Mouse (Mus musculus) embryonic facial prominence, embryonic 13.5 days (tissue): ENCODE results near the gene Megf6. TPM values are rescaled to one million over a fixed set of nuclear protein-coding genes. Genes with fewer than 3 reads are reported as not detected.

Experiments
- ATAC-seq: fragments of 200-750 bp; cut with Nextera tagmentation; 2 replicates; pipeline ENCODE4 v1.8.0; 2017; ENCODE audit warnings: low read depth; ENCODE audit not compliant: insufficient number of reproducible peaks, insufficient read depth, low FRiP score, low TSS enrichment
- H3K27ac ChIP-seq: fragments of 300-500 bp; sonication (generic); 2 replicates; pipeline ENCODE4 v1.5.1; 2015; ENCODE audit warnings: moderate library complexity, mild to moderate bottlenecking, inconsistent platforms
- H3K27me3 ChIP-seq: fragments of 300-500 bp; sonication (generic); 2 replicates; pipeline ENCODE4 v1.6.1; 2015; ENCODE audit warnings: mild to moderate bottlenecking, inconsistent platforms
- H3K36me3 ChIP-seq: fragments of 300-500 bp; sonication (generic); 2 replicates; pipeline ENCODE4 v1.6.1; 2015; ENCODE audit warnings: mild to moderate bottlenecking, inconsistent platforms
- H3K4me1 ChIP-seq: fragments of 300-500 bp; sonication (generic); 2 replicates; pipeline ENCODE4 v1.6.1; 2015; ENCODE audit warnings: inconsistent platforms
- H3K4me2 ChIP-seq: fragments of 300-500 bp; sonication (generic); 2 replicates; pipeline ENCODE4 v1.6.1; 2015; ENCODE audit warnings: moderate library complexity, mild to moderate bottlenecking, inconsistent platforms
- H3K4me3 ChIP-seq: fragments of 300-500 bp; sonication (generic); 2 replicates; pipeline ENCODE4 v1.5.1; 2015; ENCODE audit warnings: mild to moderate bottlenecking, inconsistent platforms
- H3K9ac ChIP-seq: fragments of 300-500 bp; sonication (generic); 2 replicates; pipeline ENCODE4 v1.6.1; 2015; ENCODE audit warnings: mild to moderate bottlenecking, inconsistent platforms
- H3K9me3 ChIP-seq: fragments of 300-500 bp; sonication (generic); 2 replicates; pipeline ENCODE4 v1.6.1; 2016; ENCODE audit warnings: inconsistent platforms
- WGBS: fragments of 180-500 bp; shearing (Covaris S2); methylation state at CpG from one replicate; pipeline ENCODE4 v1.1.7; 2015; ENCODE audit warnings: mixed read lengths; 5-methylcytosine and 5-hydroxymethylcytosine counted together
- polyA plus RNA-seq: library from polyadenylated mRNA; unstranded; fragments of >200 nt; fragmentation: Nextera tagmentation; extraction: Ambion mirVana; gene quantifications from 2 replicates; pipeline ENCODE4 v1.2.1, GENCODE M21; 2015

The Megf6 gene
- polyA plus RNA-seq, 1 experiment from 2014 or later = 99.7 TPM

DNA sequence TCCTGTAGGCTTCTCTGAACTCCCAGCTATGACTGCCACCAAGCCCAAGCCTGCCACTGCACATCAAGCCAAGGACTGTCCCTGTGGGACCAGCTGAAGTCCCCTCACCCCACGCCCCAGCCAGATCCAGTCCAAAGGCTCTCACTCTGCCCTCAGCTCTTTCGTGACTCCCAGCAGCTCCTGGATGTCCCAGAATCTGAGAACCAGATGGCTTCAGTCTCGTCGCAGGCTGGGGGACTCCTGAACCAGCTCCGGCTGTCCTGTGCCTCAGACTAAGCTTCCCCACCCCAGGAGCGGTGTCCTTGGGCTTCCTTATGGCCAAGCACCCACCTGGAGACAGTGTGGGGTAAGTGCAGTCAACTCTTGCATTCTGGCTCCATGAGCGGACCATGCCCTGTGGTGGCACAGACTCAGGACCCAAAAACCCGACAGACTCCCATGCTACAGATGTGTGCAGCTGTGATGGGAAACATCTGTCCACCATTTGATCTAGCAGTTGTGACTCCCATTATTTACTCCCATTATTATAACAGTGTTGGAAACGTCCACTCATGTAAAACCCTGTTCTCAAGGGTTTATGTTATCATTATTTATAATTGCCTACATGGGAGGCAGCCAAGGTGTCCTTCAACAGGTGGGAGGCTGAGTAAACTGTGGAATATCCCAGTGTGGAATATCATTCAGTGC is 140.2 kb downstream of the Megf6 start:
- Histone ChIP-seq H3K36me3 (no peaks in the 10 kb centered on the region), H3K4me1 (0 out of 2 replicates have a peak, but pooled peaks cover 3% of the 10 kb centered on the region), H3K9ac (no peak overlapping the region), H3K4me2 (no peak overlapping the region), H3K4me3 (no peak overlapping the region), H3K27me3 (no peaks in the 10 kb centered on the region), H3K27ac (no peak overlapping the region), H3K9me3 (no peaks in the 10 kb centered on the region)
- WGBS = 58% methylated on average over 9 of the region's 9 CpGs
- no peak for ATAC-seq

DNA sequence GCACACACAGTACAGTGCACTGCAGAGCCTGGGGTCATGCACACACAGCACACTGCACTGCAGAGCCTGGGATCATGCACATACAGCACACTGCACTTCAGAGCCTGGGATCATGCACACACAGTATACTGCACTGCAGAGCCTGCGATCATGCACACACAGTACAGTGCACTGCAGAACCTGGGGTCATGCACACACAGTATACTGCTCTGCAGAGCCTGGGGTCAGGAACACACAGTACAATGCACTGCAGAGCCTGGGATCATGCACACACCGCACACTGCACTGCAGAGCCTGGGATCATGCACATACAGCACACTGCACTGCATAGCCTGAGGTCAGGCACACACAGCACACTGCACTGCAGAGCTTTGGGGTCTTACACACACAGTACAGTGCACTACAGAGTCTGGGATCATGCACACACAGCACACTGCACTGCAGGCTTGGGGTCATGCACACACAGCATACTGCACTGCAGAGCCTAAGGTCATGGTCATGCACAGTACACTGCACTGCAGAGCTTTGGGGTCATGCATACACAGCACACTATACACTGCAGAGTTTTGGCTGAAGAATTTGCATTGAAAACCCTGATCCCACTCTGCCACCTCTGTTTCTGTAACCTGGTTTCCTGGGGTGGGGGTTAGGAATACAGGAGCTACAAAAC is 141.7 kb downstream of the Megf6 start:
- H3K4me1 ChIP-seq = 0 out of 2 replicates have a peak, but pooled peaks cover 3% of the 10 kb centered on the region
- H3K36me3 ChIP-seq = no peaks in the 10 kb centered on the region
- no peak overlapping the region for H3K4me3 ChIP-seq
- 77% methylated on average over 2 of the region's 2 CpGs for WGBS
- H3K27me3 ChIP-seq = no peaks in the 10 kb centered on the region
- peak overlapping the region; percentile 68 for H3K27ac ChIP-seq
- H3K9me3 ChIP-seq = no peaks in the 10 kb centered on the region
- no peak for ATAC-seq
- no peak overlapping the region for H3K4me2 ChIP-seq
- H3K9ac ChIP-seq = no peak overlapping the region

DNA sequence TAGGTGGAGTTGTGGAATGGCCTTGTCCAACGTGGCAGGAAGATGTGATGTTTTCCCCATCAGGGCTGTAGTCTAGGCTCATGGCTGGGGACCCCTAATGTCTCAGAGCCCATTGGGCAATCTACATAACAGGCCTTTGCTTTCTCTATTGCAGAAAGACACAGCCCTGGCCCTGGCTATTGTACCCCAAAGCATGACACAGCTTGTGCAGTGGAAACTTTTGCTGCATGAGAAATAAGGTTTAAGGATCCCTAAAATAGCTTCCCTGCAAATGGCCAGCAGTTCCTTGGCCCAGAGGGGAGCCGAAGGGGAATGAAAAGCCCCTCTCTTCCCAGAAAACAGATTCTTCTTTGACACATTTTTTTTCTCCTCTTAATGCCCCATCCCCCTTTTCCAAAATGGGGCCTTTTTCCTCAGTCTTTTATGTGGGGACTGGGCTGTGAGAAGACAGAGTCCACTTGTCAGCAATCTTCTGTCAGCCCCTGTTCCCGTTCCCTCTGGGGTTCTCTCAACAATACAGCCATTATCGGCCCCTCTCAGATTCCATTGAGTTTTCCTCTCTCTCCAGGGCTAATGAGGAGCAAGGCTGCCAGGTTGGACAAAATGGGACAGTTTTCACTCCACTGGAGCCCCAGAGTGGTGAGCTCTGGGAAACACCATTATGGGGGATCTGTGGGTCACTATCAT is 142.5 kb downstream of the Megf6 start:
- no peak overlapping the region for H3K4me2 ChIP-seq
- 0 out of 2 replicates have a peak, but pooled peaks cover 4% of the 10 kb centered on the region for H3K36me3 ChIP-seq
- no peaks in the 10 kb centered on the region for H3K9me3 ChIP-seq
- H3K4me1 ChIP-seq = 0 out of 2 replicates have a peak, but pooled peaks cover 3% of the 10 kb centered on the region
- H3K9ac ChIP-seq = no peak overlapping the region
- H3K4me3 ChIP-seq = no peak overlapping the region
- 14% methylated on average over 4 of the region's 4 CpGs for WGBS
- H3K27ac ChIP-seq = peak overlapping the region; percentile 68
- no peaks in the 10 kb centered on the region for H3K27me3 ChIP-seq
- ATAC-seq = peak; percentile 49; the same call in 1 of the 2 replicates

DNA sequence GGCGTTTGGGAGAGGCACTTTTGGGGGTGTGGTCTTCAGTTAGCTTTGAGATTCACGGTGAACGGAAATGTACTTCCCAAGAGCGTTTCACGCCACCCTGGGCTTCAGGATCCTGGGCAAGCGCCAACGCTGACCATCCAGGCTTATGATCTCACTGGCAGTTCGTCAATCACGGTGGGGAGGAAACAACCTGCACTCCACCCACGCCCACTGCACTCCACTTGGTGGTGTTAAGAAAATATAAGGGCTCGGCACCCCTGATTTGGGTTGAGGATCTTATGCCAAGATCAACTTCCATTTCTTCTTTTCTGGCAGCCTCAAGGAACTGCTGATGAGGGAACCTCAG is 143.1 kb downstream of the Megf6 start:
- no peak for ATAC-seq
- Histone ChIP-seq H3K27ac (peak overlapping the region; percentile 48; the same call in 1 of the 2 replicates), H3K4me2 (no peak overlapping the region), H3K27me3 (no peaks in the 10 kb centered on the region), H3K9me3 (no peaks in the 10 kb centered on the region), H3K9ac (no peak overlapping the region), H3K4me1 (0 out of 2 replicates have a peak, but pooled peaks cover 3% of the 10 kb centered on the region), H3K36me3 (peaks cover 7% of the 10 kb centered on the region), H3K4me3 (no peak overlapping the region)
- 64% methylated on average over 11 of the region's 11 CpGs for WGBS

Other genes with a start within 250 kb of the Megf6 start
- 76.2 and 82.0 TPM in 2 replicates for gene A430005L14Rik, start 213.5 kb upstream of the Megf6 start, polyA plus RNA-seq
- 15.4 and 18.1 TPM in 2 replicates for gene Dffb, start 195.6 kb upstream of the Megf6 start, polyA plus RNA-seq
- gene Cep104, start 195.5 kb upstream of the Megf6 start, polyA plus RNA-seq = 17.2 and 17.9 TPM in 2 replicates
- gene Lrrc47, start 159.0 kb upstream of the Megf6 start, polyA plus RNA-seq = 20.1 and 21.4 TPM in 2 replicates
- 12.5 and 16.8 TPM in 2 replicates for gene Smim1, start 144.5 kb upstream of the Megf6 start, polyA plus RNA-seq
- not detected in 2 replicates for gene Ccdc27, start 128.1 kb upstream of the Megf6 start, polyA plus RNA-seq
- 4.5 and 5.7 TPM in 2 replicates for gene Trp73, start 30.5 kb upstream of the Megf6 start, polyA plus RNA-seq
- 44.1 and 44.9 TPM in 2 replicates for gene Wrap73, start 28.4 kb upstream of the Megf6 start, polyA plus RNA-seq
- 129 and 140 TPM in 2 replicates for gene Tprgl, start 10.1 kb upstream of the Megf6 start, polyA plus RNA-seq
- 5.9 and 7.7 TPM in 2 replicates for gene Arhgef16, start 130.9 kb downstream of the Megf6 start, polyA plus RNA-seq
- gene B230104I21Rik, start 165.4 kb downstream of the Megf6 start, polyA plus RNA-seq = not detected in 2 replicates